Mouse (Mus musculus): ENCODE measurements at regions not wholly inside any gene's neighbourhood (a gene's known extent, or its start where the extent isn't known, plus 50 kb on each side); places are given as distances from the start of the nearest gene placed in this dataset.

GRCm38 (mm10) chr16:87224024-87224423, 130.0 kb upstream of the N6amt1 start:
- no peak for TF ChIP-seq E2F4 (IDR thresholded peaks at IDR 0.05; ENCODE audit: insufficient read depth)
- TF ChIP-seq POLR2A (IDR thresholded peaks at IDR 0.05; ENCODE audit: insufficient read length, low read depth): no peak
- TF ChIP-seq USF1 (IDR thresholded peaks at IDR 0.05; ENCODE audit: low read depth): no peak
- TF ChIP-seq CEBPB (IDR thresholded peaks at IDR 0.05; ENCODE audit: insufficient read depth, poor library complexity, severe bottlenecking): no peak
- peak in 2 of 3 experiments; percentile 45 to 69 for TF ChIP-seq MYOD1 (IDR thresholded peaks at IDR 0.05; ENCODE audit: control insufficient read depth in 1 of 3, insufficient read length in 2 of 3, low read depth in 2 of 3)
- TF ChIP-seq MAX (IDR thresholded peaks at IDR 0.05; ENCODE audit: low read depth): no peak
- no peak for TF ChIP-seq REST (IDR thresholded peaks at IDR 0.05; ENCODE audit: insufficient read depth, insufficient read length)
- no peak for TF ChIP-seq POLR2AphosphoS2 (IDR thresholded peaks at IDR 0.05; ENCODE audit: insufficient read length, low read depth)
- no peak for TF ChIP-seq SRF (IDR thresholded peaks at IDR 0.05; ENCODE audit: control insufficient read depth, insufficient read length, low read depth)
- TF ChIP-seq TCF3 (IDR thresholded peaks at IDR 0.05; ENCODE audit: insufficient read length, low read depth): no peak

Measured in myocyte (in vitro differentiated cells).